Mouse (Mus musculus): ENCODE measurements around the gene Gucd1.

DNA sequence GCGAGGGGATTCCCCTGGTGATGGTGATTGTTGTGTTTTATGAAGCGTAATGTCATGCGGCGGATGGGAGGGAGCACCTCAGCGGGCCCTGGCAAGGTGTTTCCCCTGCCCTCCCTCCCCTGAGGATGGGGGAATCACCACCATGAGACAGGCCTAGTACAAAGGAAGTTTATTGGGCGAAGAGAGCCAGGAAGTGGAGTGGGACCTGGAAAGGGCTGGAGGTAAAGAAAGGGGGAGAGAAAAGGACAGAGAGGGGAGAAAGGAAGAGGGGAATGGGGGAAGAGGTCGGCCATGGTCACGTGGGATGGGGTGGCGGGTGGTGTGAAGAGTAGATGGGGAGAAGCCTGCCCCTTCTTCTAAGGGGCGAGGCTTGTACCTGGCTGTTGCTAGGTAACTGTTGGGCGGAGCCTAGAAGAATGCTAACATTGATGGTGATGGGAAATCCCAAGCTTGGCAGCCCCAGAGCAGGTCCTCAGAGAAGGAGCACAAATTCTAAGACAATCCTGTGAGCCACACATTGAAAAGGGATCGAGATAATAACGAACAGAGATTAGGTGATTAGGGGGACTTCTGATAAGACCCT lies 71.2 kb downstream of the Gucd1 start:
- no peak for TF ChIP-seq CTCF (IDR thresholded peaks at IDR 0.05; ENCODE audit: borderline replicate concordance, insufficient read depth, low read length)
- no peak for TF ChIP-seq POLR2A (IDR thresholded peaks at IDR 0.05; ENCODE audit: low read depth, low read length)
